Mouse (Mus musculus): Measurements from ENCODE around the gene Orm3. TPM values are rescaled to one million over a fixed set of nuclear protein-coding genes. Genes with fewer than 3 reads are reported as not detected.

The Orm3 gene
- polyA plus RNA-seq, 1 experiment from 2014 or later: not detected

DNA sequence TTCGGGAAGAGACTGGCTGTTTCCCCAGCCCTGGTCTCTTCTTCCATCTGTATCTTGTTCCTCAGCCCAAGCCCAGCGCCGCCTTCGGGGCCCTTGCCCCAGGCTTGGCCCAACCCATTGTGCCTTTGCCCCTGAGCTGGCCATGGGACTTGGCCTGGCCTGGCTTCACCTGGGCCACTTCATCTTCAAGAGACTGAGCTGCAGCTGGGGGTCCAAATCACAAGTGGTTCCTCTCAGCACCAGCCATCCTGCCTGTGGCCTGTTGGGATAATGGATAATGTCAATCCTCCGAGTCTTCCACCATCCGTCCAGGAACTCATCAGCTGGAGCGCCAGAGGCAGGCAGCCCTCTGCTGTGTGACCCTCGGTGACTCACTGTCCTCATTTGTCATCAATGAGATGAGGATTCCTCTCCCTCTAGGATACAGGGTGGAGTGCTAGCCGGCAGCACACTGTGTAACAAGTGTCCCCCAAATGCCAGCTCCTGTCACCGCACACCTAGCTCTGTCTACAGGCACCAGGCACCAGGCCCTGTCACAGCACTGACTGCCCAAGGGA lies 42.1 kb downstream of the Orm3 start:
- peaks cover 31% of the 10 kb centered on the region for H3K36me3 ChIP-seq
- H3K9ac ChIP-seq: no peak overlapping the region
- H3K27ac ChIP-seq (replicated peaks): no peak overlapping the region
- no peak for ATAC-seq (ENCODE audit: low read depth)
- 83% methylated on average over 10 of the region's 10 CpGs for WGBS
- H3K9me3 ChIP-seq: no peaks in the 10 kb centered on the region
- no peak overlapping the region for H3K4me3 ChIP-seq
- no peaks in the 10 kb centered on the region for H3K27me3 ChIP-seq
- no peak overlapping the region for H3K4me2 ChIP-seq
- peaks cover 30% of the 10 kb centered on the region for H3K4me1 ChIP-seq (replicated peaks)

DNA sequence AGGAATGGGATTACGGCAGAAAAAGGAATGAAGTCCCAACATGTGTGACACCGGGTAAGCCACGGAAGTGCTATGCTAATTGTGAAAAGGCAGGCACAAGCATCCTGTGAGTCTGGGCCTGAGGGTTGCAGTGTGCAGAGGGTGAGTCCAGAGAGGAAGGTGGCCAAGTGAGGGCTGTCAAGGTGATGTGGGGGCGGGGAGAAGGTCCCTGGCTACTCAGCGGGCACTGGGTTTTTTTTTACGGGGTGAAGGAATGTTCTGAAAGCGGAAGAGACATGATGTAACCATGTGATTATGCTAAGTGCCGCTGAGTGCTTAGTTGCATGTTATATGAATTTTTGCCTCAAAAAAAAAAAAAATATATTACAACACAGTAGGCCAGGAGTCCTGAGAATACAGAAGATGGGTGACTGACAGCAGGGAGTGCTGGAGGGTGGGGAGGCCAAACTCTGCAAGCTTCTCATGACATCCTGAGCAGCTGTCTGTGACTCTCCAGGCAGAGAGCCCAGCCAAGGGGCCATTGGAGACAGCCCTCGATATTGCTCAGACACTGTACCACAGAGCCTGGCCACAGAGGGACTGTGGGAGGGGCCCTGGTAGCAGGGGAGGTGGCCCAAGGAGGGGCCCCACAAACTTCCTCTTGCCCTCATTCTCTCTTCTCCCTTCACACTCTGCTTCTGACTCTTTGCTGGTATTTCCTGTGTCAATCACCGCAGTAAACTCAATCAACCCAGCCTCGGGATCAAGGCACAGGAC lies 43.1 kb downstream of the Orm3 start:
- Histone ChIP-seq H3K9ac (no peak overlapping the region), H3K4me1 (replicated peaks) (peaks cover 40% of the 10 kb centered on the region), H3K27me3 (no peaks in the 10 kb centered on the region), H3K36me3 (peaks cover 30% of the 10 kb centered on the region), H3K27ac (replicated peaks) (no peak overlapping the region), H3K4me2 (no peak overlapping the region), H3K4me3 (no peak overlapping the region), H3K9me3 (no peaks in the 10 kb centered on the region)
- no peak for ATAC-seq (ENCODE audit: low read depth)
- WGBS: 72% methylated on average over 11 of the region's 11 CpGs

- Histone ChIP-seq H3K4me1 (replicated peaks) (peaks cover 48% of the 10 kb centered on the region), H3K4me3 (no peak overlapping the region), H3K36me3 (peaks cover 23% of the 10 kb centered on the region), H3K9ac (no peak overlapping the region), H3K27me3 (no peaks in the 10 kb centered on the region), H3K4me2 (no peak overlapping the region), H3K9me3 (no peaks in the 10 kb centered on the region), H3K27ac (replicated peaks) (no peak overlapping the region)
- no peak for ATAC-seq (ENCODE audit: low read depth)
- WGBS: 54% methylated on average over 8 of the region's 8 CpGs
Measured at GRCm38 (mm10) chr4:63399691-63400270, 43.8 kb downstream of the Orm3 start.

DNA sequence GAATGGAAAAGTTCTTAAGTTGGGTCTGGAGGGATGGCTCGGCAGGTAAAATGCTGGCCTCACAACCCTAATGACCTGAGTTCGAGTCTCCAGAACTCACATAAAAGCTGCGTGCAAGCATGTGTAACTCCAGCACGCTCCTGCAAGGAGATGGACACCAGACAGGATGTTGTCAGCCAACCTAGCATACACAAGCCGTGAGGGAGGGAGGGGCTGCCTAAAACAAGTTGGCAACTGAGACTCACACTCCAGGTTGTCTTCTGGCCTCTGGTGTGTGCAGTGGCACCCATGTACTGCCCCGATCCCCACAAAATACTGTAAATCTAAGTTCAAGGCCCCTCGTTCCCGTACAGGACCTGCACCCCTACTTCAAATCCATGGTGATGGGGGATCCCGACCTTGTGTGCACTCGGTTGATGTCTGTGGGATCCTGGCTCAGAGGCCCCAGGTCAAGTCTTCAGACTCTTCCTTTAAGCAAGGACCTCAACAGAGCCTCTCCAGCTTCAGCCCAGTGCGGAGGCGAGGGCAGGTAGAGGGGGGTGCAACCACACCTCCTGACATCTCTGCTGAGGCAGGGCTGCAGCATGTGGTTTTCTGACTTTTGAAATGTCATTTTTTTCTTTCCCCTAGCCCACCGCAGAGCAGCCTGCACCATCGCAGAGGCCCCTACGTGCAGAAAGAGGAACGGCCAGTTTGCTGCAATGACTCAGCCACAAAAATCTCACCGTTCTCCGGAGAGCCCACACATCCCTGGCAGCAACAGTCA lies 44.8 kb downstream of the Orm3 start:
- Histone ChIP-seq H3K27me3 (no peaks in the 10 kb centered on the region), H3K4me1 (replicated peaks) (peaks cover 57% of the 10 kb centered on the region), H3K27ac (replicated peaks) (no peak overlapping the region), H3K9ac (no peak overlapping the region), H3K4me3 (no peak overlapping the region), H3K4me2 (no peak overlapping the region), H3K9me3 (no peaks in the 10 kb centered on the region), H3K36me3 (peaks cover 13% of the 10 kb centered on the region; the same call in 1 of the 2 replicates)
- no peak for ATAC-seq (ENCODE audit: low read depth)
- WGBS: 91% methylated on average over 18 of the region's 18 CpGs

DNA sequence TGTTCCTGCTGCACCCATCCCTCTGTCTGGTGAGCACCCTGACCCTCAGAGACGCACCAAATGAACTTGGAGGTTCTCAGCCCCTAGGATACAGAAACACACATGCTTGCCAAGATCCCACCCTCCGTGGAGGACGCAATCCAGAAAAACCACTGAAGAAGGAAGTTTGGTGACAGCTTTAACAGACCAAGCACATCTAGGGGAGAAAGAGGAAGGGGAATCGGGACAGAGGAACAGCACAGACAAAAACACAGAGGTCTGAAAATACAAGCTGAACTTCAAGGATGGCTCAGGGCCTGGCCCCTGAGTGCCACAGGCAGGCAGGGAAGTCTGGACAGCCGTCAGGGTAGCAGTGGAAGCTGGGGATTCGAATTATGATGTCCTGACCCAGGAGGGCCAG lies 45.7 kb downstream of the Orm3 start:
- ATAC-seq (ENCODE audit: low read depth): no peak
- WGBS: 83% methylated on average over 6 of the region's 6 CpGs
- Histone ChIP-seq H3K27ac (replicated peaks) (0 out of 2 replicates have a peak overlapping the region, but pooled peaks have one; percentile 5), H3K4me2 (no peak overlapping the region), H3K4me1 (replicated peaks) (peaks cover 61% of the 10 kb centered on the region), H3K4me3 (no peak overlapping the region), H3K9me3 (no peaks in the 10 kb centered on the region), H3K36me3 (peaks cover 8% of the 10 kb centered on the region; the same call in 1 of the 2 replicates), H3K27me3 (no peaks in the 10 kb centered on the region), H3K9ac (no peak overlapping the region)

DNA sequence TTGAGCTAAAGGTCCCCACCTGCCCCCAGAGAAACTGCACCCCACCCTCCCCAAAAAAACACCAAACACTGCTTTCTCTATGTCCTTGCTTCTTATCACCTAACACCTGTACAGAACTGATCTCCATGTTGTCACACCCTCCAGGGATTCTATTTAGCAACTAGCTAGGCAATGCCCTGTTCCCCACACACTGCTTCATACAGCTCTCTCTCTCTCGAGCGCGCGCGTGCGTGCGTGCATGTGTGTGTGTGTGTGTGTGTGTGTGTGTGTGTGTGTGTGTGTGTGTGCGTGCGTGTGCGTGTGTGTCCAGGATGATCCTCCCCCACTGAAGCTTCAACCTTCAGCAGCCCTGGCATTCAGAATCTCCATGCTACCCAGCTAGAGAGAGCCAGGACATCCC lies 46.1 kb downstream of the Orm3 start:
- Histone ChIP-seq H3K4me2 (peak overlapping the region; percentile 44; the same call in 1 of the 2 replicates), H3K9ac (no peak overlapping the region), H3K4me3 (no peak overlapping the region), H3K9me3 (no peaks in the 10 kb centered on the region), H3K4me1 (replicated peaks) (peaks cover 61% of the 10 kb centered on the region), H3K27ac (replicated peaks) (no peak overlapping the region), H3K27me3 (no peaks in the 10 kb centered on the region), H3K36me3 (peaks cover 7% of the 10 kb centered on the region; the same call in 1 of the 2 replicates)
- no peak for ATAC-seq (ENCODE audit: low read depth)
- WGBS: 89% methylated on average over 8 of the region's 10 CpGs

GRCm38 (mm10) chr4:63402558-63402957 lies 46.6 kb downstream of the Orm3 start:
- no peaks in the 10 kb centered on the region for H3K9me3 ChIP-seq
- peak overlapping the region; percentile 52; the same call in 1 of the 2 replicates for H3K9ac ChIP-seq
- peaks cover 3% of the 10 kb centered on the region; the same call in 1 of the 2 replicates for H3K36me3 ChIP-seq
- peak overlapping the region; percentile 84 for H3K27ac ChIP-seq (replicated peaks)
- peaks cover 61% of the 10 kb centered on the region for H3K4me1 ChIP-seq (replicated peaks)
- H3K4me2 ChIP-seq: peak overlapping the region; percentile 44
- no peaks in the 10 kb centered on the region for H3K27me3 ChIP-seq
- no peak for ATAC-seq (ENCODE audit: low read depth)
- H3K4me3 ChIP-seq: peak overlapping the region; percentile 23
- WGBS: 59% methylated on average over 6 of the region's 6 CpGs

- Histone ChIP-seq H3K27me3 (no peaks in the 10 kb centered on the region), H3K9me3 (no peaks in the 10 kb centered on the region), H3K4me3 (peak within 1 kb of the TSS; percentile 23), H3K9ac (peak within 1 kb of the TSS; percentile 52), H3K4me2 (peak within 1 kb of the TSS; percentile 44), H3K4me1 (replicated peaks) (peaks cover 65% of the 10 kb centered on the region), H3K36me3 (no peaks in the 10 kb centered on the region), H3K27ac (replicated peaks) (peak within 1 kb of the TSS; percentile 84)
- WGBS: 17% methylated on average over 17 of the region's 17 CpGs
- ATAC-seq (ENCODE audit: low read depth): peak; percentile 78
Measured at GRCm38 (mm10) chr4:63403040-63403959, 47.3 kb downstream of the Orm3 start, which contains the start of gene Akna. Akna (minus strand) TSS chr4:63403354.

DNA sequence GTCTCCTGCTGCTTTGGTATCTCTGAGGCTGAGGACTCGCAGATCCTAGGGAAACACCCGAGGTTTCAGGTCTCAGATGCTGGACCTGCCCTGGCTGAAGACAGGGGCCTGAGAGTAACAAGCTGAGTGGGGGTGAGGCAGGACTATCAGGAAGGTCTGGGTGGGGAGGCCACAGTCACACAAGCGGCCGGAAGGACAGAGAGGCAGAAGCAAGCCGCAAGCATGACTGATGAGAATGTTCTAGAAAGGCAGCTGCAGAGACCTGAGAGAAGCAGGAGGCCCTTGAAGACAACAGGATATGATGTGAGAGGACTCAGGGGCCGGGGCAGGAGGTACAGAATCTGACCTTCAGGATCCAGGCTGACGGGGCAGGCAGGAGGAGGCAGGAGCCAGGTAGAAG lies 48.2 kb downstream of the Orm3 start:
- ATAC-seq (ENCODE audit: low read depth): no peak
- Histone ChIP-seq H3K4me3 (no peak overlapping the region), H3K4me2 (no peak overlapping the region), H3K36me3 (no peaks in the 10 kb centered on the region), H3K9me3 (no peaks in the 10 kb centered on the region), H3K27me3 (no peaks in the 10 kb centered on the region), H3K9ac (no peak overlapping the region), H3K27ac (replicated peaks) (peak overlapping the region; percentile 84), H3K4me1 (replicated peaks) (peaks cover 65% of the 10 kb centered on the region)
- WGBS: 78% methylated on average over 7 of the region's 7 CpGs

- H3K4me3 ChIP-seq: no peak overlapping the region
- H3K4me2 ChIP-seq: no peak overlapping the region
- 21% methylated on average over 7 of the region's 7 CpGs for WGBS
- no peaks in the 10 kb centered on the region for H3K36me3 ChIP-seq
- no peak for ATAC-seq (ENCODE audit: low read depth)
- H3K27me3 ChIP-seq: no peaks in the 10 kb centered on the region
- H3K4me1 ChIP-seq (replicated peaks): peaks cover 68% of the 10 kb centered on the region
- H3K27ac ChIP-seq (replicated peaks): 0 out of 2 replicates have a peak overlapping the region, but pooled peaks have one; percentile 19
- H3K9me3 ChIP-seq: no peaks in the 10 kb centered on the region
- no peak overlapping the region for H3K9ac ChIP-seq
Measured at GRCm38 (mm10) chr4:63405051-63405450, 49.1 kb downstream of the Orm3 start.

- Histone ChIP-seq H3K9ac (no peak overlapping the region), H3K36me3 (no peaks in the 10 kb centered on the region), H3K4me1 (replicated peaks) (peaks cover 70% of the 10 kb centered on the region), H3K4me2 (no peak overlapping the region), H3K27me3 (no peaks in the 10 kb centered on the region), H3K4me3 (no peak overlapping the region), H3K9me3 (no peaks in the 10 kb centered on the region), H3K27ac (replicated peaks) (no peak overlapping the region)
- WGBS: 56% methylated on average over 4 of the region's 4 CpGs
- ATAC-seq (ENCODE audit: low read depth): no peak
Measured at GRCm38 (mm10) chr4:63405683-63406082, 49.7 kb downstream of the Orm3 start.

Measured in neural tube, embryonic 13.5 days (tissue).